Mouse (Mus musculus) forebrain, embryonic 16.5 days (tissue): ENCODE data around the gene Adcy6. TPM values are rescaled to one million over a fixed set of nuclear protein-coding genes. Genes with fewer than 3 reads are reported as not detected.

Experiments
- ATAC-seq: fragments of 200-750 bp; cut with Nextera tagmentation; 2 replicates; pipeline ENCODE4 v1.8.0; 2017; ENCODE audit warnings: mild to moderate bottlenecking, moderate library complexity
- H3K27ac ChIP-seq: fragments of 300-500 bp; sonication (generic); 2 replicates; pipeline ENCODE4 v1.5.1; 2014; ENCODE audit warnings: low read length, control low read depth
- H3K27me3 ChIP-seq: fragments of 300-500 bp; sonication (generic); replicated peaks from 2 replicates; pipeline ENCODE4 v1.6.1; 2014; ENCODE audit warnings: low read length; ENCODE audit not compliant: control insufficient read depth, insufficient read depth
- H3K36me3 ChIP-seq: fragments of 300-500 bp; sonication (generic); 2 replicates; pipeline ENCODE4 v1.6.1; 2014; ENCODE audit not compliant: control insufficient read depth, insufficient read depth
- H3K4me1 ChIP-seq: fragments of 300-500 bp; sonication (generic); replicated peaks from 2 replicates; pipeline ENCODE4 v1.6.1; 2014; ENCODE audit warnings: low read length; ENCODE audit not compliant: control insufficient read depth, insufficient read depth
- H3K4me2 ChIP-seq: fragments of 300-500 bp; sonication (generic); 2 replicates; pipeline ENCODE4 v1.6.1; 2014; ENCODE audit warnings: mild to moderate bottlenecking, low read length, control low read depth
- H3K4me3 ChIP-seq: fragments of 300-500 bp; sonication (generic); replicated peaks from 2 replicates; pipeline ENCODE4 v1.5.1; 2014; ENCODE audit warnings: mild to moderate bottlenecking, low read length, control low read depth
- H3K9ac ChIP-seq: fragments of 300-500 bp; sonication (generic); replicated peaks from 2 replicates; pipeline ENCODE4 v1.6.1; 2014; ENCODE audit warnings: low read depth, low read length, control low read depth
- H3K9me3 ChIP-seq: fragments of 300-500 bp; sonication (generic); 2 replicates; pipeline ENCODE4 v1.6.1; 2016; ENCODE audit warnings: low read length; ENCODE audit not compliant: control insufficient read depth
- WGBS: fragments of 180-500 bp; shearing (Covaris S2); extraction: QIAGEN DNeasy Blood & Tissue Kit; methylation state at CpG from one replicate; pipeline ENCODE4 v1.1.7; 2014; 5-methylcytosine and 5-hydroxymethylcytosine counted together
- polyA plus RNA-seq: library from polyadenylated mRNA; unstranded; fragments of >200 nt; fragmentation: Nextera tagmentation; extraction: Ambion mirVana; gene quantifications from 2 replicates; pipeline ENCODE4 v1.2.1, GENCODE M21; 2015

Gene Adcy6
- polyA plus RNA-seq, 1 experiment from 2014 or later: 16.1 TPM

GRCm38 (mm10) chr15:98644406-98644805 is 34.5 kb upstream of the Adcy6 start:
- Histone ChIP-seq H3K9ac (no peak overlapping the region), H3K4me1 (no peaks in the 10 kb centered on the region), H3K4me2 (no peak overlapping the region), H3K27me3 (no peaks in the 10 kb centered on the region), H3K27ac (no peak overlapping the region), H3K9me3 (no peaks in the 10 kb centered on the region), H3K4me3 (no peak overlapping the region), H3K36me3 (peaks cover 55% of the 10 kb centered on the region)
- no peak for ATAC-seq
- WGBS: 88% methylated on average over 12 of the region's 12 CpGs

GRCm38 (mm10) chr15:98640157-98640556 is 30.3 kb upstream of the Adcy6 start:
- Histone ChIP-seq H3K27me3 (no peaks in the 10 kb centered on the region), H3K4me2 (no peak overlapping the region), H3K9ac (no peak overlapping the region), H3K27ac (no peak overlapping the region), H3K4me3 (no peak overlapping the region), H3K9me3 (no peaks in the 10 kb centered on the region), H3K36me3 (peaks cover 34% of the 10 kb centered on the region), H3K4me1 (peaks cover 24% of the 10 kb centered on the region)
- 24% methylated on average over 8 of the region's 8 CpGs for WGBS
- no peak for ATAC-seq

GRCm38 (mm10) chr15:98637155-98637554 is 27.3 kb upstream of the Adcy6 start:
- peaks cover 15% of the 10 kb centered on the region for H3K36me3 ChIP-seq
- no peaks in the 10 kb centered on the region for H3K9me3 ChIP-seq
- no peak overlapping the region; the same call in 1 of the 2 replicates for H3K9ac ChIP-seq
- H3K4me1 ChIP-seq: peaks cover 35% of the 10 kb centered on the region
- H3K4me3 ChIP-seq: no peak overlapping the region; the same call in 1 of the 2 replicates
- ATAC-seq: no peak
- H3K27me3 ChIP-seq: no peaks in the 10 kb centered on the region
- WGBS: 31% methylated on average over 3 of the region's 3 CpGs
- H3K4me2 ChIP-seq: peak overlapping the region; percentile 75
- no peak overlapping the region for H3K27ac ChIP-seq

GRCm38 (mm10) chr15:98636517-98636916 is 26.6 kb upstream of the Adcy6 start:
- Histone ChIP-seq H3K9ac (peak overlapping the region; percentile 95), H3K27ac (no peak overlapping the region), H3K9me3 (no peaks in the 10 kb centered on the region), H3K36me3 (peaks cover 11% of the 10 kb centered on the region; the same call in 1 of the 2 replicates), H3K4me3 (peak overlapping the region; percentile 73), H3K27me3 (no peaks in the 10 kb centered on the region), H3K4me2 (peak overlapping the region; percentile 75), H3K4me1 (peaks cover 41% of the 10 kb centered on the region)
- ATAC-seq: peak; percentile 18; the same call in 1 of the 2 replicates
- WGBS: 30% methylated on average over 5 of the region's 5 CpGs

- Histone ChIP-seq H3K27me3 (peaks cover 5% of the 10 kb centered on the region; the same call in 1 of the 2 replicates), H3K36me3 (peaks cover 3% of the 10 kb centered on the region; the same call in 1 of the 2 replicates), H3K9me3 (no peaks in the 10 kb centered on the region), H3K4me2 (peak overlapping the region; percentile 75), H3K9ac (peak overlapping the region; percentile 95), H3K4me3 (peak overlapping the region; percentile 73), H3K4me1 (peaks cover 45% of the 10 kb centered on the region), H3K27ac (peak overlapping the region; percentile 98)
- under 1% methylated on average over 21 of the region's 21 CpGs for WGBS
- no peak; the same call in 1 of the 2 replicates for ATAC-seq
Observed at GRCm38 (mm10) chr15:98635291-98635841, 25.5 kb upstream of the Adcy6 start.

- Histone ChIP-seq H3K27me3 (peaks cover 5% of the 10 kb centered on the region; the same call in 1 of the 2 replicates), H3K4me2 (peak overlapping the region; percentile 75), H3K4me3 (peak overlapping the region; percentile 73), H3K9me3 (no peaks in the 10 kb centered on the region), H3K9ac (peak overlapping the region; percentile 95), H3K36me3 (no peaks in the 10 kb centered on the region), H3K4me1 (peaks cover 45% of the 10 kb centered on the region), H3K27ac (peak overlapping the region; percentile 98)
- peak; percentile 78 for ATAC-seq
- under 1% methylated on average over 58 of the region's 65 CpGs for WGBS
Observed at GRCm38 (mm10) chr15:98634541-98635081, 24.7 kb upstream of the Adcy6 start.

GRCm38 (mm10) chr15:98633822-98634470 is 24.1 kb upstream of the Adcy6 start:
- WGBS: under 1% methylated on average over 25 of the region's 25 CpGs
- peak overlapping the region; percentile 73 for H3K4me3 ChIP-seq
- peak overlapping the region; percentile 98 for H3K27ac ChIP-seq
- peak overlapping the region; percentile 95 for H3K9ac ChIP-seq
- H3K9me3 ChIP-seq: no peaks in the 10 kb centered on the region
- peaks cover 5% of the 10 kb centered on the region; the same call in 1 of the 2 replicates for H3K27me3 ChIP-seq
- peaks cover 48% of the 10 kb centered on the region for H3K4me1 ChIP-seq
- no peak for ATAC-seq
- peak overlapping the region; percentile 75 for H3K4me2 ChIP-seq
- no peaks in the 10 kb centered on the region for H3K36me3 ChIP-seq

GRCm38 (mm10) chr15:98632921-98633320 is 23.0 kb upstream of the Adcy6 start:
- Histone ChIP-seq H3K36me3 (no peaks in the 10 kb centered on the region), H3K27me3 (peaks cover 5% of the 10 kb centered on the region; the same call in 1 of the 2 replicates), H3K4me1 (peaks cover 57% of the 10 kb centered on the region), H3K4me2 (peak overlapping the region; percentile 75), H3K9ac (peak overlapping the region; percentile 95), H3K27ac (peak overlapping the region; percentile 14; the same call in 1 of the 2 replicates), H3K4me3 (peak overlapping the region; percentile 73), H3K9me3 (no peaks in the 10 kb centered on the region)
- WGBS: 4% methylated on average over 4 of the region's 4 CpGs
- no peak for ATAC-seq

- Histone ChIP-seq H3K36me3 (no peaks in the 10 kb centered on the region), H3K9ac (peak overlapping the region; percentile 95), H3K4me3 (peak overlapping the region; percentile 73), H3K4me2 (peak overlapping the region; percentile 75), H3K27me3 (peaks cover 5% of the 10 kb centered on the region; the same call in 1 of the 2 replicates), H3K9me3 (no peaks in the 10 kb centered on the region; the same call in 1 of the 2 replicates), H3K4me1 (peaks cover 50% of the 10 kb centered on the region), H3K27ac (peak overlapping the region; percentile 78)
- WGBS: 2% methylated on average over 23 of the region's 25 CpGs
- peak; percentile 63 for ATAC-seq
Observed at GRCm38 (mm10) chr15:98632107-98632744, 22.4 kb upstream of the Adcy6 start.
